Mouse (Mus musculus): ENCODE data around the gene Cntn1.

- TF ChIP-seq CTCF (IDR thresholded peaks at IDR 0.05; ENCODE audit: extremely low read depth, insufficient read depth, insufficient read length, insufficient replicate concordance) (no peak), POLR2A (IDR thresholded peaks at IDR 0.05; ENCODE audit: low read depth, low read length) (no peak)
Measured at GRCm38 (mm10) chr15:92154921-92155320, 104.0 kb downstream of the Cntn1 start.

Measured in spleen, adult 2 months (tissue).